Mouse (Mus musculus): ENCODE results near the gene Mob3b. TPM values are rescaled to one million over a fixed set of nuclear protein-coding genes. Genes with fewer than 3 reads are reported as not detected.

The Mob3b gene
- total RNA-seq, 2 experiments from 2014 or later, result 20.9 to 24.1 TPM

DNA sequence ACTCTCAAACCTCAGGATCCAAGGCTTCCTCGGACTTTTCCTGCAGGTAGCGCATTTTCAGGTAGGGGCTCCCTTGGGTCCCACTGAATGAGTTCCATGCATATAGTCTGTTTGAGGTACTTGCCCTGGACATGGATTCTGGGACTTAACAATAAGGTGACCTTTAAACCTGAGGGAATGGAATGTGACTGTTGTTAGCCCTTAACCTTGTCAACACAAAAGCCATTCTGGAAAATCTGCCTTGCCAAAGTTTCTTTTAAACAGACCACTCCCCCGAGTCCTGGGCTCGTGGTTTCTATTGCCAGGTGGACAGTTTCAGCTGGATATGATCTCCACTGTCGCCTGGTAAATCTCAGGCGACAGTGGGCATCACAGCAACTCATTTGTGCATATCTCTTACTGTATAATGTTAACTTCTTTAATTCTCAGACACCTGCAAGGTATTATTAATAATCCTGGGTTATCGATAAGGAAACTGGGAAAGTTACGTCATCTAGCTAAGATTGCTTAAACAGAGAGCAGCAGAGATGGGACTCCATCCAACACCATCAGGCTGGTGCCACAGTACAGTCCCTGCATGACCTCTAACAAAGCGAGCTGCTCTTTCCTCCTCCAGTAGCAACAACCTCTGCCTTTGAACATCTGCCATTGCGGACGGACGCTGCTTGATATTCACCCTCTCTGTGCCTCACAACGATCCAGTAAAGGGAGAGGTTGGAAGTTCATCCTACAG is 43.6 kb downstream of the Mob3b start:
- DNase-seq, result no peak

DNA sequence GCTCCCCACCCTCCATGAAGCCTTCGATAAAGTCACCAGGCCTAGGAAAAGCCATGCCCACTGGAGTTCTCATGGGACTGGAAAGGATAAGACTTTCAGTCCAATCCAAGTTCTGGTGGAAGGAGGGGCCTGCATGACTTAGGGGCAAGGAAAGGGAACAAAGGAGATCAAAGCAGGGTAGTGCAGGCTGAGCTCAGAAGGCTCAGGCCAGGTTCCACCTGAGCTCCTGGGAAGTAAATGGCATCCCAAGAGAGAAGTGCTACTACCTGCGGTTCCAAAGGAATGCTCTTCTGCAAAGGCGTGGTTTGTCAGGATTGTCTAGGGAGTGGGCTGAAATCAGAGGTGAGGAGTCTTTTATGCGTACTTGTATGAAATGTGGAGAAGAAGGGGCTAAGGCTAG is 44.8 kb downstream of the Mob3b start:
- DNase-seq, result no peak

DNA sequence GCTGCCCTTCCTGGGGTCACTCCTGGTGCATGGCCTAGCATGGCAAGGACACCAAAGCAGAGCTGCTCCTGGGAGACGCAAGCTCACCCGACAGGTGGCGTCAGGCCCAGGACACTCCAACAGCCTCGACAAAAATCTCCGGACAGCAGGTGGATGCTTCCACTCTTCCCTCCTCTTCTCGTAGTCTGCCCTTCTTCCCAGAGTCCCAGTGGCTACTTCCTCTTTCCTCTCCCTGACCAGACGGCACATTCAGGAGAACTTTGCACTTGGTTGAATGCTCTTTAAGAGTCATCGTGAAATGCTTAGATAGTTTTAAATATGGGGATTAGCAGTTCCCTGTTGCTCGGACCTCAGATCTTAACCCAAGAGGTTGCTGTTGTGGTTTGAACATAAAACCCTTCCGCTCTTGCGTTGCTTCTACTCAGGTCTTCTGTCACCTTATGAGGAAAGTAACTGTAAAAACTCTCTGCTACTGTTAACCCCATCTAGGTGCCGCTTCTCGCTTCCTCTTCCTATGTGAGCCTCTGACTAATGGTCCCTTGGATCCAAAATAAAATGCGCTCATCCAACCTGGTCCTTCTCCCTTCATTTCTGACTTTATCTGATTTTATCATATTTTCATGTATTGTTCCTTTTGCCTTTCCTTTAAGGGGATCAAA is 52.0 kb downstream of the Mob3b start:
- DNase-seq, result no peak

DNA sequence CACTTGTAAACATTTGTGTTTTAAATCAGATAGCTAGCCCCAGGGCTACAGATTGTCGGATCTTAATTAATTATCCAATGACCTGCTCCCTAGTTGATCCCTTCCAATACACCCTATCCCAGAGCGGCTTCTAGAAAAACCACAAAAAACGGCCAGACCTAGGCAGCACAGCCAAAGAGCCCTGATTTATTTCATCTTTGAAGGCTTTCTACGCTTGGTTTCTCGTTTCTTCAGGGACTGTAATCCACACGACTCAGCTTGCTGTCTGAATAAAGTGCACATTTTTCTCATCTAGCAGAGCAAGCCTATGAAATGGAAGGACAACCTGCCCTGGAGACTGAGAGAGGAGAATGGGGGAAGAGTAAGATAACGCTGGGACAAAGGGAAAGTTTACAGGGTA is 56.1 kb downstream of the Mob3b start:
- no peak for DNase-seq

DNA sequence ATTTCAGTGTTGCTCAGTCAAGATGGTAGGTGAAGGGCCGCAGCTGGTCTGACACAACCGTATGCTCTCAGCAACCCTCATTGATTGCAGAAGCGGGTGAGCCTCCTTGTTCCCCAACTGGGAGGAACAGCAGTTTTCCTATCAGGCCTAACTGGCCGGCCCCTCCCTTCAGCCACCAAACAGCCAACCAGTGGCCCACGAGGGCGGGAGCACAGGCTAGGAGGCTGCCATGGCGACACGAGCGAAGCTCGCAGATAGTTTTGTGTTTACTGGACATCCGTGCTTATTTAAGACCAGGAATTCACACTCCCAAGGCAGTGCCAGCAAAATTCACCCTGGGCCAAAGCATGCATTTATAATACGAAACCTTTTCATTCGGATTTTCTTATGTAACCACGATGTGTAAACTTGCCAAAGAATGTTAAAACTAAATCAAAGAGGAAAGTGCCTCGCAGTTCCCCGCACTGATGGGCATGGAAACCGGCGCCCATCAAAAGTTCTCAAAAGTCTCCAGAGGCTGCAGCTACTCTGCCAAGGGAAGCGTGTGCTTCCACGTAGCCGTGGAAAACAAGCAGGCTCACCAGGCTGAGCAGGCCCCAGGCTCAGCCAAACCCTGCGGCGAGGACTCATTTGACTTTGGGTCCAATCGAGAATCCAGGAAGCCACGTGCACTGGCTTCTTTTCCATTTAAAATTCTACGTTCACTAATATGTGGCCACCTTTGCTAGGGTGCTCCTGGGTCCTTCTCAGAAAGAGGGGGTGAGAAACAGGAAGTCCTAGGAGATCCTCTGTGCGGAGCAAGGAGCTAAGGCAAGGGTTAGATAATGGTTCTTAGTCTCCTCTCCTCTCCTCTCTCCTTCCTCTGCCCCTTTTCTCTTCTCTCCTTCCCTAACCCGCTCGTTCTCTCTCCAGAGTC is 57.2 kb downstream of the Mob3b start:
- peak; percentile 89 for DNase-seq

DNA sequence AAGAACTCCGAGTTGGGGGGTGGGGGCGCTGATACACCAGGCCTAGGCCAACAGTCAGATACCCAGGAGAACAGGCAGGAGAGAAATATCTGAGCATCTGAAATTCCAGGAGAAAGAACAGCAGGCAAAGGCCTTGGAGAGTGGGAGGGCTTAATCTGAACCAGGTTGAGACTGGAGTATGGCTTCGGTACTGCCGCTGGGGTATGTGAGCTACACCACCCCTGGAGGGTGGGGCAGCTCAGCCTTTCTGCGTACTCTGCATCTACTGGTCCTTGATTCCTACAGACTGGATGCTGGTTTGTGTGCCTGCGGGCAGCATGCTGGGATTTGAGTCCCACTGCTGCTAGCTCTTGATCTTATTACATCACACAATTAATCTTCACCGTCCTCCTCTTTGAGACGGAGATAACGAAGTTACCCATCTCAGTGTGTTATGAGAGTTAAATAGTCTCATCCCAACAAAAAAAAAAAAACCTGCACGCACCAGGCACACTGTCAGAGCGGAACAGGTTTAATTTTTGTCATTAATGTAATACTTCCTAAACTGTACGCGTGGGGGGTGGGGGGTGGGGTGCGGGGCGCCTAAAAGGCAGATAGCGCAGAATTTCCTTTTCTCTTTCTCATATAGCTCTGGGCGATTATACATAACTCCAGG is 57.9 kb downstream of the Mob3b start:
- no peak for DNase-seq

DNA sequence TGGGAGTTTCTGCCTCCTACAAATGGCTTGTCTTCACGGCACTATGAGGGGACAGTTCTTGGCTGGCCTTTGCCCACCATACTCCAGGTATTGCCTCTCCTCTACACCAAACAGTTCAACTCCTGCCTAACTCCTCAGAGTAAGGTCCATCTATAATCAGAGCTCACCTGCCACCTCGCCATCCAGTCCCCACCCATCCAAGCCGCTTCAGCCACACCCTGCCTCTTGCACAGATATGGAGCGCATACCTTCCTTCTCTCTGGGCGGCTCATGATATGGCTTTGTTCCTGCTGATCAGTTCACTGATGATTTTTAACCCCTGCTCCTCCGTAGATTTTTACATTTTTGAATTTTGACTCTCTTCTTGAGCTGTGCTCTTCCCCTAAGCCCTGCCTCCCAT is 58.7 kb downstream of the Mob3b start:
- DNase-seq, result no peak

DNA sequence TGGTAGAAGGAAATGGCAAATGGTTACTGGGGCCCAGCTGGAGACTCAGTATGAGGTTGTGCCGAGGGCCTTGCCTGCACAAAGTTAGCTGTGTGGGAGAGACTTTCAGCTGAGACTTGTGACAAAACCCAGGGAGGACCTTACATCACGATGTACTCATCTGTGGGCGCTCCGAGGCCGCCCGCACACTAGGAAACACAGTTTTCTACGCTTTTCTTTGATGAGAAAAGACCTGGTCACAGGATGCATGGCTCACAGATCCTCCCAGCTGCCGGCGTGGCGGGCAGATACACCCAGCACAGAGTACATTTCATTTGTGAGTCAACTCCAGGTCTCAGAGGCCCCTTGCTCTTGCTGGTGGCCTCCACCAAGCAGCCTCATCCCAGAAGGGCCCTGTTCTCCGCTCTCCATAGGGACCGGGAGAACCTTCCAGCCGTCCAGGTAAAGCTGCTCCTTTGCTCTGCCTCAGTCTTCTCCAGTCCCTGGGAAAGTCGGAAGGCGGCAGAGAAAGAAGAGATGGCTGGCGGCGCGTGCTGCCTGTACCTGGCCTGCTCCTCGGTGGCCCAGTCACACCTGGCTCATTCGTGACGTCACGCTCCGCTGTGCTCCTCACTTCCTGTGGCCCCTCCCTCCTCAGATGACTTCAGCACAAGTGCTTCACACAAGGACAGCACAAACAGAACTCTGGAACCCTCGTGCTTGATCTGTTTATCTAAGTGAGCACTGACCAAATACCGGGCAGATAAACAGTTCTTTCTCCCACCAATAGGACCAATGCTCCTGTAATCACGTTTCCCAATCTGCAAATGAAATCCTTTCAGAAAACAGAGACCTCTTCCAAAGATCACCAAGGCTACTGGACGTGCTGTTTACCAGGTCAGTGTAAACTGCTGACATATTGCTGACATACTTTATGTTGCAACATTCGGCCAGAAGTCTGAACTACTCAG is 60.8 kb downstream of the Mob3b start:
- DNase-seq, result peak; percentile 36

DNA sequence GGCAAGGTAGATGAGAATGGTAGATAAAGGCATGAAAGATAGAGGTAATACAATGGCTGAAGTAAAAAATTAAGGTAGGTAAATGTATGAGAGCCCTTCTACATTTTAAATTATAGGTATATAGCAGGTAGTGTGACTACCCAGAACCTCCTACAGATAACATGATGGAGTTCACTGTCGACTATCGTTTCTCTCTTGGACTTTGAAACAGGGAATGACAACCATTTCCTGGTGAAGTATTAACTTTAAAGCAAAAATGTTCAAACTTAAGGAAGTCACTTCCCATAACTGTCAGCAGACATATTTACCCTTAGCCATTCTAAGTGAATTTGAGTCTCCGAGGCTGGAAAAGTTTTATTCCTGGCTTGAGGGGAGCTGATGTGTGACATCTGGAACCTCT is 64.8 kb downstream of the Mob3b start:
- DNase-seq, result no peak

DNA sequence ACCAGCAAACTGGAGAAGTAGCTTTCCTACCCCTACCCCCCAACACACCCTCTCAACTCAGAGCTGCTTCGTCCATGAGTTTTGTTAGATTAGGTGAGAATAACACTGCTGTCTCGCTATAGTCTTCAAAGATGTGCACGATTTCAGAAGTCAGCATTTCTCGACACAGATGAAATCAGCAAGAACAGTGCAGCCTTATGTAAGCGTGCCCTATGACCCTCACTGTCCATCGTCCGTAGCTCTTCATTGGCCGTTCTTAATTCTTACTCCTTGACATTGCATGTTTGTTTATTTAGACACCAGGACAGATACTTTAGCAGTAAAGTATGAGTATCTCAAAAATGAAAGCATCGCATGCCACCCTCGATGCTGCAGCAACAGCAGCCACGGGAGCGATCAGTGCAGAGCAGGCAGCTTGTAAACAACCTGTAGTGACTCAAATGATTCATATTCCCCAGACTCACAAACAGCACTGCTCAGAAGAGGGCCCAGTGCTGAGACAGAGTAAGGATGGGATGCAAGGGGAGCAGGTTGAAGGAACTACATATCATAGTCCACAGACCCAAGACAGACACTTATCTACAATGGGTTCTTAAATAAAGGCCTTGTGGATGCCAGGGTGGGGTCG is 66.0 kb downstream of the Mob3b start:
- DNase-seq, result no peak

DNA sequence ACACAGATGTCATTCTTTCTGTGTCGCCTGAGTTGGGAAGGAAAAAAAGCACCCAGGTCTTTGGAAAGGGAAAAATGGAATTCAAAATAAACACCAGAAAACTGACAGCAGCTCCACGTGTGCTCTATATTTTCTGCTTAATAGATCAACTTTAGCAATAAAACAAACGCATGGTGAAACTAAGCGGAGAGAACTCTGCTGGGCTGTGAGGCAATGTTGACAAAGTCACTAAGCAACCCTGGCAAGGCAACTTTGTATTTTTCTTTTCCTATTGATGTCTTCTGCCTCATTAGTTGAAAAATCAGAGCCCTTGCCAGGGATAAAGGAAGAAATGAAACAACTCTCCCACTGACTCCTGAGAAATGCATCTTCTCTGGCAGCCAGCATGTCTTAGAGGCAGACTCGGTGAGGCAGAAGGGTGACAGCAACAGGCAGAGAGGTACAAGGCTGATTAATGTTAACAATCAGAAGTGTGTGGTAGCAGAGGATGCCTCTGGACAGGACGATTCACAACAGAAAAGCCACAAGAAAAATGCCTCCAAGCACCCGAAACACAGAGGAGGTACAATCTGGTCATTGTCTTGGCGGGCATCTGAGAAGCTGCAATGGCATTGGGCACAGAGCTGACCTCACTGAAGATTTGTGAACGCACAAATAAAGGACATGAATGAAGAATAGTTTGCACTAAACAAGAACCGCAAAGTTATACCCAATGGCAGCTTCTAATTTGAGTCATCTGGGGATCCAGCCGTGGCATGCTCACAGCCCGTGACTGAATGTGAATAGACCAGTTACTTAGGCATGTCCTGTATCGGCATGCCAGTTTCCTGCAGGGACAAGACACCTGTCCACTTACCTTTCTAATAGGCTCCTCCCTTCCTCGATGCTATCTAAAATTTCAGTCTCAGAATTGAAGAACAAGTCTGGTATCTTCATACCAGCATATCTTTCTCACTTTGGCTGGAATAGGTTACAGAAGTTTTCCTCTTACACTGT is 67.7 kb downstream of the Mob3b start:
- DNase-seq, result peak; percentile 31

DNA sequence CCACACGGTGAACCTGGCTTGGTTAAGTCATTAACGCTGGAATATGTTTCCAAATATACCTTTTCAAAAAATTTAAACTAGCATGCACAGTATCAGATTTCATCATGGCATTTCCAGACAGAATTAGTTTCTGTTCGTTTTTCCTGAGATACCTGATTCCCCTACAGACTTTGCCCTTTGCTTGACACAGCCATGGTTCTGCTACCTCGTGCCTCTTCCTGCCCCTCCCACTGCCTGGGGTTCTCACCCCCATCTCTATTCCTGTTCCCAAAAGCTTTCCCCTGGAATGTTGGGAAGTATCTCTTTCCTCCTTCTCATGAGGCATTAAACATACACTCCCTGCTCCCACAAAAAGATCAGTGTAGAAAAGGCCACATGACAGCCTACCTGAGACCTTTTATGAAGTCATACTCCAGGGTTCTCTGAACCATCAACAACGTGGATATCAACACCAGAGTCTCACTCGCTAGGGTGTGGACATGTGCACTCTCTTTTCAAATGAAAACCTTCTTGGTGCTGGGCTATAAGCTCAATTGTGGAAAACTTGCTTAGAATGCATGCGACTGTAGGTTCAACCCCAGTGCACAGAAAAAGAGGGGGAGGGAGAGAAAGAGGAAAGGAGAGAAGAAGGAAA is 71.1 kb downstream of the Mob3b start:
- DNase-seq, result no peak

DNA sequence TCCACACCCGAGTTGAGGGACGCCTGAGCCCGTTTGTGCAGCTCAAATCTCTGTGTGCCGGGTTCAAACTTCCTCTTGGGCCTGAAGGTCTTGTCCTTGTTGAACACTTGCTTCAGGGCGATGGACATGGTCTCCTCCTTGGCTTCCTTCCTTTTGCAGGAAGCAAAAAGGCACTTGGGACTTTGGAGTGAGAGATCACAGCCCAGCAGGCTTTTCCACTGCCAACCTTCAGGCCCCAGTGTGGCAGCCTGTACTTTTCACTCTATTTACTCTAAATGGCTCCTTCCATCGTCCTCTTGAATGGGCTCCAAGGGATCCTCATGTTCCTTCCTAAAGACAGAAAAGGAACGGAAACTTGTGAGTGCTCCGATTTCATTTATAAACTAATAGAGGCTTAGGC is 73.2 kb downstream of the Mob3b start:
- no peak for DNase-seq

DNA sequence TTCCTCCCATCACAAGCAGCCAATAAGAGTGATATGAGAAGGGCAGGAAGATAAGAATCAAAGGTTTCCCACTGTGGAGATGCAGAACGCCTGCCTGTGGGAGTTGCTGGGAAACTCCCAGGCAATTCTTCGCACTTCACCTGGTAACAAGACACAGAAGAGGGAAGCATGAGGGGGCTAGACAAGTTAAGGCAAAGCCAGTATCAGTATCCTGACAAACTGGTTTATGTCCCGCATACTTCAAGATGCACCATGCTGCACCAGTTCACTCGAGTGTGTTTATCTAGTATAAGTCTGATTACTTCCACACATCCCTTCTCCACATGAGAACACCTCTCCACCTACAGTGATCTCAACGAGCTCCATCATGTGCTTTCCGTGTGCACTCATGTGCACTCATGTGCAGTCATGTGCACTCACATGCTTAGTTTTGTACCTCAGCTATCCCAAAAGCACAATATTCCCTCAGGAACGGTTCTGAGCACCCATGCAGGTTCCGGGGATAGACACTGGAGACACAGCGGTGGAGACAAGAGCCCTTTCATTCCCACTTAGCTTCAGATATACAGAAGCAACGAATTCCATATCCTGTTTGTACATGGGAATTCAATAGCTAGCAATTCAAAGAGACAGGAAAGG is 74.7 kb downstream of the Mob3b start:
- DNase-seq, result no peak

DNA sequence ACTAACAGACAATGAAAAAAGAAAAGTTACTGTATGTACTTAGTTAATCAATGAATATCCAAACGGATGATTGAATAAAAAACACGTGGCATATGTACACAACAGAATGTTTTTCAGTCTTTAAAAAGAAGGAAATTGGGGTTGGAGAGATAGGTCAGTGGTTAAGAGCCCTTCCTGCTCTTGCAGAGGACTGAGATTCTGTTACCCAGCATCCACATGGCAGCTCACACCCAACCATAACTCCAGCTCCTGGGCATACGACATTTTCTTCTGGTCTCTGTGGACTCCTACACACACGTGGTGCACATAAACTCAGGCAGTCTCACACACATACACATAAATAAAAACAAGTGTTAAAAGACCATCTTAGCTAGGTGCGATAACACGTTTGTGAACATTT is 77.0 kb downstream of the Mob3b start:
- no peak for DNase-seq

DNA sequence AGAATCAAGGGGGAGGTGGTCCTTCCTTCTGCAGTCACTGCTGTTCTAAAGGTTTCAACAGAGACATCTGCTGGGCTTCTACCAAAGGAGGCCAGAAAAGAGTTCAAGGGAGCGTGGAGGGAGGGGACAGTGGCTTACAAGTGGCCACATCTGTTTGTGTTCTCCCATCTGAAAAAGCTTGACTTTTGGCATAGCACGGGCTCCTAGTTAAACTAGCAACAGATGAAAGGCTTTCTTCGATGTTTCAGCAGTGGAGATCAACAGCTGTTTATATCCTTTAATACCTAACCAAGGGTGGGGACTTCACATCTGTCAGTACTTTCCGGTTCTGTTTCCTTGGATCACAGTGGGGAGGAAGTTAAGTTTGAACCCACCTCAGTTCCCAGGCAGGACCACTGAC is 88.5 kb downstream of the Mob3b start:
- no peak for DNase-seq

DNA sequence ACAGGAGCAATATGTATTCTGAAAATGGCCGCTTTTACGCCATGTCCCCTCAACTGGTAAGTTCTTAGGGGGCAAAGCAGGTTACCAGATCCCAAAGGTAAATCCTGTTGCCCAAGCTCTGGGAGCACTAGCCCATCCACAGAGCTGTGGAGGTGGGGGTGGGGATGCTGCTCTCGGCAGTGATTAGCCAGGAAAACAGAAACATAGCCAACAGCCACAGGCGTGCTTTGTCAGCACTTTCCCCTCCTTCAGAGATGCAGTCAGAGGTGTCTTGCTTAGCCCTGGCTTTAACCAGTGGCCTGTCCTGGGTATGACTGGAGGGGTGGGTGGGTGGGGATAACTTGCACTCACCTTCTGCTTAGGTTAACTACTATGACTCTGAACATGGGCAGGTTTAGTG is 91.1 kb downstream of the Mob3b start:
- DNase-seq, result no peak

DNA sequence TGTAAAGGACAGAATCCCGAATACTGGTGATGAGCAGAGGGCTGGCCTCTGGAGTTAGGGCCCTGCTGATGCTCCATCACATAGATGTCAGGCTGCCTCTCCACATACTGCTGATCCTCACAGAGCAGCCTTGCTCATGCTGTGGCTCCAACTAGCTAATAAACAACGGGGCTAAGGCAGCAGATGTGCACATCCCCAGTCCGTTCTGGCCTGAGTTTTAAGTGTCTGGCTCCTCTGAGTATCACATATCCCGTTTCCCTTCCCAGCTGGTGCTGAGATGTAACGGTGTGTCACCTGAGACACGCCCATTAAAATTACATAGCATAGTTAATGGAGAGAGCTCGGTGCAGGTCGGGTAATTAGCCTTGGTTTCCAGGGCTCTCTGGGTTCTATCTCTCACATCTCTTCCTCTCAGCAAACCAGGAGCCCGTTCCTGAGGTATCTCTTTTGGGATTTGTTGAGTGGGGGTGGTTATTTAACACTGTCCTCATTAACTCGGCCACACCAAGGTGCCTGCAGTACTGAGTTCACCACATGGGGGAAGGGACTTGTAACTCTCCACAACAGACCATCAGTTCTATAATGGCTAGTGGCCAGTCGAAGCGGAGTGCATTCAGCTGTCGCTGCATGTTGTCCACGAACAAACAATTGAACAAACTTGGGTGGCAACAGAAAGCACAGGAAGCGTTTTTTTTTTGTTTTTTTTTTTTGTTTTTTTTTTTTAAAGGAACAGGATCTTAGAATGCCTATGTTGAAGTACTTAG is 92.0 kb downstream of the Mob3b start:
- DNase-seq, result no peak

All from adrenal gland, postnatal 10 days (tissue).